Mouse (Mus musculus) cortical plate, adult 2 months (tissue): ENCODE measurements around the gene Sbno2.

ENCODE experiments used
- CTCF ChIP-seq: fragments of 200-500 bp; IDR thresholded peaks from 2 replicates; pipeline ENCODE4 v1.5.1; 2011; ENCODE audit warnings: mild to moderate bottlenecking, control low read depth, low read length; ENCODE audit not compliant: insufficient read depth; ENCODE audit errors: extremely low read depth
- POLR2A ChIP-seq: fragments of 200-500 bp; IDR thresholded peaks from 2 replicates; pipeline ENCODE4 v1.6.1; 2011; ENCODE audit warnings: mild to moderate bottlenecking, low read length, control low read depth; ENCODE audit not compliant: insufficient read depth; ENCODE audit errors: extremely low read depth

- TF ChIP-seq CTCF (no peak), POLR2A (no peak)
Observed at GRCm38 (mm10) chr10:80057683-80058326, 47.6 kb downstream of the Sbno2 start.
